Mouse (Mus musculus) cerebellum, adult 2 months (tissue): ENCODE results near the gene Zfp579.

Experiments
- CTCF ChIP-seq: fragments of 200-500 bp; IDR thresholded peaks from 2 replicates; pipeline ENCODE4 v1.5.1; 2011; ENCODE audit warnings: low read depth, mild to moderate bottlenecking, control low read depth, low read length, moderate library complexity, borderline replicate concordance; ENCODE audit not compliant: insufficient read depth
- POLR2A ChIP-seq: fragments of 200-500 bp; IDR thresholded peaks from 2 replicates; pipeline ENCODE4 v1.6.1; 2011; ENCODE audit warnings: low read length, control low read depth, borderline replicate concordance; ENCODE audit not compliant: insufficient read depth

- TF ChIP-seq CTCF (no peak), POLR2A (no peak)
These were observed 22.0 kb upstream of the Zfp579 start for GRCm38 (mm10) chr7:5017931-5018330.
